Mouse (Mus musculus) midbrain, embryonic 11.5 days (tissue): ENCODE measurements around the gene Ankrd13c. TPM values are rescaled to one million over a fixed set of nuclear protein-coding genes. Genes with fewer than 3 reads are reported as not detected.

Experiments
- ATAC-seq: fragments of 200-750 bp; cut with Nextera tagmentation; 2 replicates; pipeline ENCODE4 v1.8.0; 2017; ENCODE audit warnings: moderate TSS enrichment, moderate library complexity; ENCODE audit not compliant: low FRiP score
- DNase-seq: peaks from one replicate; pipeline ENCODE4 v3.0.0; 2015; ENCODE audit warnings: low spot score; ENCODE audit errors: missing footprints
- H3K27ac ChIP-seq: fragments of 300-500 bp; sonication (generic); 2 replicates; pipeline ENCODE4 v1.5.1; 2014; ENCODE audit warnings: low read depth, low read length
- H3K27me3 ChIP-seq: fragments of 300-500 bp; sonication (generic); 2 replicates; pipeline ENCODE4 v1.6.1; 2014; ENCODE audit warnings: mild to moderate bottlenecking, low read length, moderate library complexity, mixed read lengths; ENCODE audit not compliant: control insufficient read depth, insufficient read depth
- H3K36me3 ChIP-seq: fragments of 300-500 bp; sonication (generic); 2 replicates; pipeline ENCODE4 v1.6.1; 2014; ENCODE audit warnings: mild to moderate bottlenecking, low read length, moderate library complexity, mixed read lengths; ENCODE audit not compliant: control insufficient read depth, insufficient read depth
- H3K4me1 ChIP-seq: fragments of 300-500 bp; sonication (generic); 2 replicates; pipeline ENCODE4 v1.6.1; 2014; ENCODE audit warnings: low read length; ENCODE audit not compliant: control insufficient read depth, insufficient read depth
- H3K4me2 ChIP-seq: fragments of 300-500 bp; sonication (generic); 2 replicates; pipeline ENCODE4 v1.6.1; 2014; ENCODE audit warnings: mild to moderate bottlenecking, moderate library complexity
- H3K4me3 ChIP-seq: fragments of 300-500 bp; sonication (generic); 2 replicates; pipeline ENCODE4 v1.5.1; 2014; ENCODE audit warnings: low read depth, low read length
- H3K9ac ChIP-seq: fragments of 300-500 bp; sonication (generic); 2 replicates; pipeline ENCODE4 v1.6.1; 2014; ENCODE audit warnings: low read length
- H3K9me3 ChIP-seq: fragments of 300-500 bp; sonication (generic); 2 replicates; pipeline ENCODE4 v1.6.1; 2016; ENCODE audit warnings: low read length; ENCODE audit not compliant: control insufficient read depth
- WGBS: fragments of 180-500 bp; shearing (Covaris S2); extraction: QIAGEN DNeasy Blood & Tissue Kit; methylation state at CpG from one replicate; pipeline ENCODE4 v1.1.7; 2014; 5-methylcytosine and 5-hydroxymethylcytosine counted together
- polyA plus RNA-seq: library from polyadenylated mRNA; unstranded; fragments of >200 nt; fragmentation: Nextera tagmentation; extraction: Ambion mirVana; gene quantifications from 2 replicates; pipeline ENCODE4 v1.2.1, GENCODE M21; 2014

Ankrd13c gene
- polyA plus RNA-seq, result 22.3 and 24.0 TPM in 2 replicates

DNA sequence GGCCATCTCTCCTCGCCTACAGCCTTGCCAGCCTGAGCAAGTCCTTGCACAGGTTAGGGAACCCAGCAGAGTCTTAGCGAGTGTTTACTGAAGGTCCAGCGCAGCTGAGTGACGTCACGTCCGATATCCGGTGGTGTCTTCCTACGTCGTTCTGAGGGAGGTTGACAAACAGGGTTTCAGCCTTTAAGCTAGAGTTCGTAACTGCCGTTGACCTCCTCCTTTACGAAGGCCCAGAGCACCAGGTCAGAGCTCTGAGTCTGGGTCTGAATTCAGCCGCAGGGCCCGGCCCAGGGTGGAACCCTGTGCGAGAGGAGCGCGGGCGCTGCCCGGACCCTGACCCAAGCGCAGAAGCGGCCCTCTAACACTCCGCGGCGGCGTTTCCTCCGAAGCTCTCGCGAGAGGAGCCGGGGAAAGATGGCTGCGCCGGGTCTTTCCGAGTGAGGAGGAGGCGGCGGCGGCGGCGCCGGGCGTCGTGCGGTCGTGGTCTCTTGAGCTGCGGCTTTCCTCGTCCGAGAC lies at the start of gene Ankrd13c:
TSS of gene Ankrd13c (plus strand) at position 397 of the 516 bp plus-strand sequence.
- WGBS, result under 1% methylated on average over 45 of the region's 45 CpGs
- Histone ChIP-seq H3K9ac (peak within 1 kb of the TSS; percentile 95), H3K36me3 (no peaks in the 10 kb centered on the region), H3K4me1 (peaks cover 9% of the 10 kb centered on the region; the same call in 1 of the 2 replicates), H3K4me2 (peak within 1 kb of the TSS; percentile 78), H3K4me3 (peak within 1 kb of the TSS; percentile 96), H3K27me3 (no peaks in the 10 kb centered on the region), H3K9me3 (no peaks in the 10 kb centered on the region), H3K27ac (peak within 1 kb of the TSS; percentile 95)
- DNase-seq, result peak; percentile 99
- peak; percentile 98 for ATAC-seq

DNA sequence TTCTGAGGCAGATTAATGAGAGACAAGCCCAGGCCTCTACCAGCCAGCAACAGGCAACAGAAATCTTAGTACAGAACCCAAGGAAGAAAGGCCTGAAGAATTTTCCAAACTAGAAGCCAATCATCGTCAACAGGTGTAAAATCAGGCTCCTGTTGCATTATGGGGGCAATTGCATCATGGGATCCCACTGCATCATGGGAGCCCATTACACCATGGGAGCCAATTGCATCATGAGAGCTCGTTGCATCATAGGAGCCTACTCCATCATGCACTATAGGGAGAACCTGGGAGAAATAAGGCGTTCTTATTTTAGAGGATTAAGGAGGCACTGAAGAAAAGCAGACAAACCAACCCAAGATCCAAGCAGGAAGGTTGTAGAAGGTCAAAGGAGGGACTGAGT lies 49.4 kb upstream of the Ankrd13c start:
- Histone ChIP-seq H3K27me3 (no peaks in the 10 kb centered on the region), H3K4me3 (no peak overlapping the region), H3K4me1 (no peaks in the 10 kb centered on the region), H3K9ac (no peak overlapping the region), H3K27ac (no peak overlapping the region), H3K9me3 (no peaks in the 10 kb centered on the region), H3K36me3 (no peaks in the 10 kb centered on the region), H3K4me2 (no peak overlapping the region)
- DNase-seq (no peak), ATAC-seq (no peak)
- WGBS, result 85% methylated on average over 3 of the region's 3 CpGs

DNA sequence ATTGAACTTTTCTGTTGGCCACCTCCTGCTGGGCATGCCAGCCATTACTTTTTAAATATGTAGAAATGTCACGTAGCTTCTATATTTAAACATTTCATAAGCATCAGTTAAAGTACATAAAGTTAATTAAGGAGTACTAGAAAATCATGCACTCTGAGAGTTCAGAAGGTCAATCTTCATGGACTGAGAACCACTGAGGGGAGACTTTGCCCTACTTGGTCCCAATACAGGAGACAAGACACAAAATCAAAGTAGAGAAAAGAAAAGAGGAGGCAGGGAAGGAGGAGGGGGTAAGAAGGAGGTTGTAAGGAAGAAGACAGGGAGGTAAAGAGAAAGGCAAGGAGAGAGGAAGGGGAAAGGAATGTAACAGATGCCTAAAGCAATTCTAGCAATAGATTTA lies 47.1 kb upstream of the Ankrd13c start:
- H3K27ac ChIP-seq, result no peak overlapping the region
- no peak for ATAC-seq
- no peaks in the 10 kb centered on the region for H3K9me3 ChIP-seq
- H3K27me3 ChIP-seq, result no peaks in the 10 kb centered on the region
- H3K4me3 ChIP-seq, result no peak overlapping the region
- DNase-seq, result no peak
- no peaks in the 10 kb centered on the region for H3K4me1 ChIP-seq
- H3K9ac ChIP-seq, result no peak overlapping the region
- H3K4me2 ChIP-seq, result no peak overlapping the region
- 81% methylated on average over 1 of the region's 1 CpGs for WGBS
- no peaks in the 10 kb centered on the region for H3K36me3 ChIP-seq

DNA sequence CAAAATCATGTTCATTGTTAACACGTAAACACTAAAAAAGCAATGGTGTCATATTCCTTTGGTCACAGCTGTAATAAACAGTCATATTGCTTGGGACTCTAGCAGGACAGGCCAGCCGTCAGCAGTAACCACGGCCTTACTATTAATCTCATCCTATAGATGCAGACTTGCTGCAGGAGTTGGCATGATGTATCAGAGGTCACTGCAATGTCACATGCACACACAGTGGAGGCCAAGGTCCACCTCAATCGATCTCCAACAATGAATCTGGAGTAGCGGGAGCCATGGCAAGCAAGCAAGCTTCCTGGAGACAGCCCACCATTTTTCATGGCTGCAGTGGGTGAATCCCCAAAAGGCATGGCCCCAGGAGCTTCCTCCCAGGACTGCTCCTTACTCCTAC lies 45.3 kb upstream of the Ankrd13c start:
- Histone ChIP-seq H3K27me3 (no peaks in the 10 kb centered on the region), H3K9ac (no peak overlapping the region), H3K27ac (no peak overlapping the region), H3K4me1 (no peaks in the 10 kb centered on the region), H3K9me3 (no peaks in the 10 kb centered on the region), H3K4me2 (no peak overlapping the region), H3K36me3 (no peaks in the 10 kb centered on the region), H3K4me3 (no peak overlapping the region)
- WGBS, result 94% methylated on average over 5 of the region's 5 CpGs
- ATAC-seq, result no peak
- no peak for DNase-seq

DNA sequence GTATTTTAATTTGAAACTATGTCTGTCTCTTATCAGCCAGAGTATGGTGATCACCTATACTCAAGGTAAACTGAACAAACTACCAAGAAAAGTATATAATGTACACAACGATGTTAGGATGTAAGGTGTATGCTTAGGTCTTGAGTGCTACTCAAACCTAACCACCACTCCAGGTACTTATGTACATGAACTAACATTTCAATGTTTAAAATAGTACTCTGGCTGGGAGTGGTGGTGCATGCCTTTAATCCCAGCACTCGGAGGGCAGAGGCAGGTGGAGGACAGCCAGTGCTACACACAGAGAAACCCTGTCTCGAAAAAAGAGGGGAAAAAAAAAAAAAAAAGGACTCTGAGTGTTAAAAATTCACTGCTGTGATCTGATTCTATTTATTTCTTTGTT lies 38.9 kb upstream of the Ankrd13c start:
- 77% methylated on average over 3 of the region's 3 CpGs for WGBS
- ATAC-seq, result no peak
- no peaks in the 10 kb centered on the region for H3K4me1 ChIP-seq
- H3K9ac ChIP-seq, result no peak overlapping the region
- H3K9me3 ChIP-seq, result no peaks in the 10 kb centered on the region
- H3K36me3 ChIP-seq, result no peaks in the 10 kb centered on the region
- DNase-seq, result no peak
- no peak overlapping the region for H3K27ac ChIP-seq
- H3K27me3 ChIP-seq, result no peaks in the 10 kb centered on the region
- H3K4me3 ChIP-seq, result no peak overlapping the region
- no peak overlapping the region for H3K4me2 ChIP-seq

DNA sequence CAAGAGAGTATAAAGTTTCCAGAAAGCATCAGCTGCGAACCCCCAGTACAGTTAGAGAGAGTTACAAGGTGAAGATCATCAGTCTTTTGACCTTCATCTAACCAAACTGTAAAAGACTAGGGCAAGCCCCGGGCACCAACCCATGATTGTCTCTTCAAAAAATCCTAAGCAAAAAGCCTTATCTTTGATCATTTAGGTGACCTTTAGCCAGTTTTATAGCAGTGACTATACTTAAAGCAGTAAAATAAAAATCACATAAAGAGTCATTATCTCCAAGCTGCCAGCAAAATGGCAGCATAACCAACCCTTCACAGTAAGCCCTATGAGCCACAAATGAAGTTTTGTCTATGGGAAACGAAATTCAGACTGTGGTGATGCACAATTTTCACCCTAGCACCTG lies 36.8 kb upstream of the Ankrd13c start:
- H3K4me2 ChIP-seq, result no peak overlapping the region
- H3K36me3 ChIP-seq, result no peaks in the 10 kb centered on the region
- no peaks in the 10 kb centered on the region for H3K4me1 ChIP-seq
- no peak overlapping the region for H3K27ac ChIP-seq
- DNase-seq, result no peak
- no peaks in the 10 kb centered on the region for H3K9me3 ChIP-seq
- H3K27me3 ChIP-seq, result no peaks in the 10 kb centered on the region
- ATAC-seq, result no peak
- 84% methylated on average over 3 of the region's 3 CpGs for WGBS
- no peak overlapping the region for H3K4me3 ChIP-seq
- H3K9ac ChIP-seq, result no peak overlapping the region

GRCm38 (mm10) chr3:157912155-157912554 lies 34.9 kb upstream of the Ankrd13c start:
- H3K36me3 ChIP-seq, result no peaks in the 10 kb centered on the region
- H3K4me2 ChIP-seq, result no peak overlapping the region
- H3K9ac ChIP-seq, result no peak overlapping the region
- ATAC-seq (no peak), DNase-seq (no peak)
- no peaks in the 10 kb centered on the region for H3K9me3 ChIP-seq
- H3K4me1 ChIP-seq, result no peaks in the 10 kb centered on the region
- WGBS, result 96% methylated on average over 2 of the region's 2 CpGs
- no peaks in the 10 kb centered on the region for H3K27me3 ChIP-seq
- no peak overlapping the region for H3K27ac ChIP-seq
- H3K4me3 ChIP-seq, result no peak overlapping the region

DNA sequence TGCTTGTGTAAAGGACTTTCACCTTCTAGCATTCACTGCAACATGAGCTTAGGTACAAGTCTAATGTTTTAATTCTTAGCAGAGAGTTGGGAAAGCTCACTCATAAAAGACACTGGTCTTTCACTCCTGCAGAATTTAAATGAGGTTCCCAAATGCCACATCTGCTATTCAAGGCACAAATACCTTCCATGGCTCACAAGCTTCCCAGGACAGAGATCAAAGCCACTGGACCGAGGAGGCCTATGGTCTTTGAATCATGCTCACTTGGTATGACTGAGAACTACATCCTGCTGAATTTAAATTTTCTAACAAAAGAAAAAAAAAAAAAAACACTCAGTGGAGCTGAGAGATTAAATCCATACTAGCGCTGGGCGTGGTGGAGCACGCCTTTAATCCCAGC lies 30.7 kb upstream of the Ankrd13c start:
- H3K9me3 ChIP-seq, result no peaks in the 10 kb centered on the region
- H3K27ac ChIP-seq, result no peak overlapping the region
- DNase-seq (no peak), ATAC-seq (no peak)
- no peaks in the 10 kb centered on the region for H3K27me3 ChIP-seq
- WGBS, result 64% methylated on average over 4 of the region's 4 CpGs
- no peaks in the 10 kb centered on the region for H3K36me3 ChIP-seq
- no peaks in the 10 kb centered on the region for H3K4me1 ChIP-seq
- H3K4me3 ChIP-seq, result no peak overlapping the region
- no peak overlapping the region for H3K9ac ChIP-seq
- no peak overlapping the region for H3K4me2 ChIP-seq

GRCm38 (mm10) chr3:157921376-157921775 lies 25.7 kb upstream of the Ankrd13c start:
- Histone ChIP-seq H3K4me1 (no peaks in the 10 kb centered on the region), H3K9ac (no peak overlapping the region)
- WGBS, result 85% methylated on average over 2 of the region's 2 CpGs

More at GRCm38 (mm10) chr3:157921376-157921775, 25.7 kb upstream of the Ankrd13c start:
- ATAC-seq (no peak), DNase-seq (no peak)
- Histone ChIP-seq H3K27me3 (no peaks in the 10 kb centered on the region), H3K36me3 (no peaks in the 10 kb centered on the region), H3K4me2 (no peak overlapping the region), H3K27ac (no peak overlapping the region), H3K4me3 (no peak overlapping the region), H3K9me3 (no peaks in the 10 kb centered on the region)
